Mouse (Mus musculus): Measurements from ENCODE around the gene Arhgap31. TPM values are rescaled to one million over a fixed set of nuclear protein-coding genes. Genes with fewer than 3 reads are reported as not detected.
"Not testable (repeated sequence)": the region's sequence is repeated elsewhere in the genome, so short reads cannot be mapped to it uniquely, and the experiment has no call there.

Arhgap31 gene
- polyA plus RNA-seq, 1 experiment from 2014 or later, result 4.6 TPM

- WGBS, result 96% methylated on average over 9 of the region's 9 CpGs
- H3K27me3 ChIP-seq, result no peaks in the 10 kb centered on the region
- H3K9ac ChIP-seq (replicated peaks), result no peak overlapping the region
- H3K36me3 ChIP-seq, result no peaks in the 10 kb centered on the region
- H3K4me3 ChIP-seq (replicated peaks), result no peak overlapping the region
- no peak overlapping the region for H3K4me2 ChIP-seq (replicated peaks)
- H3K4me1 ChIP-seq (replicated peaks), result no peaks in the 10 kb centered on the region
- no peak overlapping the region for H3K27ac ChIP-seq
- no peak for ATAC-seq
- no peaks in the 10 kb centered on the region for H3K9me3 ChIP-seq
Measured at GRCm38 (mm10) chr16:38721377-38721776, 8.3 kb upstream of the Arhgap31 start.

- ATAC-seq; H3K9me3 ChIP-seq; H3K4me3 ChIP-seq (replicated peaks); H3K9ac ChIP-seq (replicated peaks); H3K4me1 ChIP-seq (replicated peaks); H3K27me3 ChIP-seq; H3K27ac ChIP-seq; H3K36me3 ChIP-seq: not testable (repeated sequence)
- peak overlapping the region; percentile 25 for H3K4me2 ChIP-seq (replicated peaks)
- 62% methylated on average over 11 of the region's 12 CpGs for WGBS
Measured at GRCm38 (mm10) chr16:38714259-38714526, 1.1 kb upstream of the Arhgap31 start.

- 30% methylated on average over 17 of the region's 17 CpGs for WGBS
- peaks cover 8% of the 10 kb centered on the region; the same call in 1 of the 2 replicates for H3K27me3 ChIP-seq
- peak; percentile 62 for ATAC-seq
- peak overlapping the region; percentile 67 for H3K4me3 ChIP-seq (replicated peaks)
- H3K4me2 ChIP-seq (replicated peaks), result peak overlapping the region; percentile 96
- H3K9ac ChIP-seq (replicated peaks), result peak overlapping the region; percentile 79
- H3K36me3 ChIP-seq, result no peaks in the 10 kb centered on the region
- H3K27ac ChIP-seq, result peak overlapping the region; percentile 62; the same call in 1 of the 2 replicates
- no peaks in the 10 kb centered on the region for H3K9me3 ChIP-seq
- H3K4me1 ChIP-seq (replicated peaks), result peaks cover 5% of the 10 kb centered on the region
Measured at GRCm38 (mm10) chr16:38713404-38714258, 557 bp upstream of the Arhgap31 start.

GRCm38 (mm10) chr16:38712105-38712504 lies 969 bp downstream of the Arhgap31 start:
- Histone ChIP-seq H3K27me3 (peaks cover 8% of the 10 kb centered on the region; the same call in 1 of the 2 replicates), H3K27ac (no peak overlapping the region), H3K4me1 (replicated peaks) (peaks cover 5% of the 10 kb centered on the region), H3K36me3 (no peaks in the 10 kb centered on the region), H3K4me3 (replicated peaks) (peak overlapping the region; percentile 67), H3K4me2 (replicated peaks) (peak overlapping the region; percentile 96), H3K9ac (replicated peaks) (peak overlapping the region; percentile 79), H3K9me3 (no peaks in the 10 kb centered on the region)
- 7% methylated on average over 12 of the region's 12 CpGs for WGBS
- ATAC-seq, result peak; percentile 28

- Histone ChIP-seq H3K4me1 (replicated peaks) (peaks cover 5% of the 10 kb centered on the region), H3K27ac (no peak overlapping the region), H3K27me3 (peaks cover 8% of the 10 kb centered on the region; the same call in 1 of the 2 replicates), H3K36me3 (no peaks in the 10 kb centered on the region), H3K9me3 (no peaks in the 10 kb centered on the region), H3K4me2 (replicated peaks) (peak overlapping the region; percentile 96), H3K4me3 (replicated peaks) (peak overlapping the region; percentile 67; the same call in 1 of the 2 replicates), H3K9ac (replicated peaks) (no peak overlapping the region)
- ATAC-seq, result no peak
- 71% methylated on average over 4 of the region's 4 CpGs for WGBS
Measured at GRCm38 (mm10) chr16:38711245-38711644, 1.8 kb downstream of the Arhgap31 start.

- no peak for ATAC-seq
- peaks cover 5% of the 10 kb centered on the region for H3K4me1 ChIP-seq (replicated peaks)
- WGBS, result 67% methylated on average over 7 of the region's 7 CpGs
- no peaks in the 10 kb centered on the region for H3K9me3 ChIP-seq
- H3K27ac ChIP-seq, result no peak overlapping the region
- H3K36me3 ChIP-seq, result no peaks in the 10 kb centered on the region
- H3K4me2 ChIP-seq (replicated peaks), result no peak overlapping the region
- no peak overlapping the region for H3K9ac ChIP-seq (replicated peaks)
- no peak overlapping the region for H3K4me3 ChIP-seq (replicated peaks)
- peaks cover 8% of the 10 kb centered on the region; the same call in 1 of the 2 replicates for H3K27me3 ChIP-seq
Measured at GRCm38 (mm10) chr16:38708962-38709520, 4.0 kb downstream of the Arhgap31 start.

- no peak for ATAC-seq
Measured at GRCm38 (mm10) chr16:38706782-38707181, 6.3 kb downstream of the Arhgap31 start.

GRCm38 (mm10) chr16:38705531-38706281 lies 7.4 kb downstream of the Arhgap31 start:
- Histone ChIP-seq H3K9me3 (no peaks in the 10 kb centered on the region), H3K27ac (no peak overlapping the region), H3K4me2 (replicated peaks) (no peak overlapping the region), H3K4me1 (replicated peaks) (peaks cover 12% of the 10 kb centered on the region), H3K27me3 (no peaks in the 10 kb centered on the region), H3K9ac (replicated peaks) (no peak overlapping the region), H3K36me3 (no peaks in the 10 kb centered on the region), H3K4me3 (replicated peaks) (no peak overlapping the region)
- WGBS, result 61% methylated on average over 9 of the region's 9 CpGs
- ATAC-seq, result no peak

More at GRCm38 (mm10) chr16:38706782-38707181, 6.3 kb downstream of the Arhgap31 start:
- H3K36me3 ChIP-seq, result no peaks in the 10 kb centered on the region
- peaks cover 6% of the 10 kb centered on the region; the same call in 1 of the 2 replicates for H3K27me3 ChIP-seq
- H3K9me3 ChIP-seq, result no peaks in the 10 kb centered on the region
- WGBS, result 82% methylated on average over 7 of the region's 7 CpGs
- H3K4me1 ChIP-seq (replicated peaks), result peaks cover 8% of the 10 kb centered on the region
- H3K4me3 ChIP-seq (replicated peaks), result no peak overlapping the region
- no peak overlapping the region for H3K4me2 ChIP-seq (replicated peaks)
- H3K9ac ChIP-seq (replicated peaks), result no peak overlapping the region
- H3K27ac ChIP-seq, result no peak overlapping the region

- H3K9me3 ChIP-seq, result no peaks in the 10 kb centered on the region
- ATAC-seq, result no peak
- no peaks in the 10 kb centered on the region for H3K36me3 ChIP-seq
- no peak overlapping the region for H3K4me2 ChIP-seq (replicated peaks)
- H3K9ac ChIP-seq (replicated peaks), result no peak overlapping the region
- no peak overlapping the region for H3K27ac ChIP-seq
- 55% methylated on average over 6 of the region's 6 CpGs for WGBS
- no peaks in the 10 kb centered on the region for H3K27me3 ChIP-seq
- no peak overlapping the region for H3K4me3 ChIP-seq (replicated peaks)
- H3K4me1 ChIP-seq (replicated peaks), result peaks cover 12% of the 10 kb centered on the region
Measured at GRCm38 (mm10) chr16:38703501-38703900, 9.6 kb downstream of the Arhgap31 start.

- no peak overlapping the region for H3K9ac ChIP-seq (replicated peaks)
- no peaks in the 10 kb centered on the region for H3K36me3 ChIP-seq
- H3K27ac ChIP-seq, result peak overlapping the region; percentile 14; the same call in 1 of the 2 replicates
- no peak overlapping the region for H3K4me2 ChIP-seq (replicated peaks)
- WGBS, result 86% methylated on average over 3 of the region's 3 CpGs
- H3K27me3 ChIP-seq, result no peaks in the 10 kb centered on the region
- no peak overlapping the region for H3K4me3 ChIP-seq (replicated peaks)
- no peaks in the 10 kb centered on the region for H3K9me3 ChIP-seq
- peak; percentile 18; the same call in 1 of the 2 replicates for ATAC-seq
- peaks cover 12% of the 10 kb centered on the region for H3K4me1 ChIP-seq (replicated peaks)
Measured at GRCm38 (mm10) chr16:38702316-38702715, 10.8 kb downstream of the Arhgap31 start.

- WGBS, result 12% methylated on average over 9 of the region's 9 CpGs
- peak overlapping the region; percentile 24 for H3K4me2 ChIP-seq (replicated peaks)
- ATAC-seq, result peak; percentile 70
- H3K36me3 ChIP-seq, result no peaks in the 10 kb centered on the region
- peaks cover 12% of the 10 kb centered on the region for H3K4me1 ChIP-seq (replicated peaks)
- H3K4me3 ChIP-seq (replicated peaks), result no peak overlapping the region
- no peak overlapping the region for H3K9ac ChIP-seq (replicated peaks)
- peak overlapping the region; percentile 60 for H3K27ac ChIP-seq
- H3K27me3 ChIP-seq, result no peaks in the 10 kb centered on the region
- H3K9me3 ChIP-seq, result no peaks in the 10 kb centered on the region
Measured at GRCm38 (mm10) chr16:38701492-38702185, 11.4 kb downstream of the Arhgap31 start.

Data from midbrain, embryonic 13.5 days (tissue).